Mouse (Mus musculus) ovary, postnatal 14 days (tissue): Measurements from ENCODE around the gene Gm49358.
A peak's percentile ranks its signal among the peaks of the same experiment; 100 is the strongest.

Source experiments
- DNase-seq: peaks from one replicate; pipeline ENCODE4 v3.0.0; 2022; ENCODE audit warnings: low spot score

Gm49358 gene

GRCm38 (mm10) chr10:86814292-86815131 is 50.7 kb downstream of the Gm49358 start:
- no peak for DNase-seq

GRCm38 (mm10) chr10:86815133-86815532 is 51.4 kb downstream of the Gm49358 start:
- DNase-seq, result no peak

DNA sequence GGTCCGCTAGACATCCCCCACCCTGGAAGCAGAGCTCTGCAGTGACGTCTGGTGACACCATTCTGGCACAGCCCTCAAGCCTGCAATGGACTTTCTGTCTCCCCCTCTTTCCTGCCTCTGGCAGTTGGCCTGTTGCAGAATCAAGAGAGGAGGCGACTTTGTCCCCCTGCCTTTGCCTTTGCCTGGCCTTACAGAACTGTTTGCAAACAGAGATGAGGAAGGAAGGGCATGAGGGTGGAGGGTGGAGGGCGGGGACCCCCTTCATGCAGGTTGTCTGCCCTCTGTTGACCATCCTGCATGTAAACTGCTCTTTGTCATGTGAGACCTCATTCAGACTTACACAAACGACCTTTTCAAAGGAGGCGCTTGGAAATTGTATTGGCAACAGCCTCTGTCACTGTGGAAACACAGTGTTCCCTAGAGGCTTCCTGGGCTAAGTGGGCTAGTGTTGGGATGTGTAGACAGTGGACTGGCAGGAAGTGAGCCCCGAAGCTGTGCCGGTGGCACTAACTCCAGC is 55.9 kb downstream of the Gm49358 start:
- no peak for DNase-seq

DNA sequence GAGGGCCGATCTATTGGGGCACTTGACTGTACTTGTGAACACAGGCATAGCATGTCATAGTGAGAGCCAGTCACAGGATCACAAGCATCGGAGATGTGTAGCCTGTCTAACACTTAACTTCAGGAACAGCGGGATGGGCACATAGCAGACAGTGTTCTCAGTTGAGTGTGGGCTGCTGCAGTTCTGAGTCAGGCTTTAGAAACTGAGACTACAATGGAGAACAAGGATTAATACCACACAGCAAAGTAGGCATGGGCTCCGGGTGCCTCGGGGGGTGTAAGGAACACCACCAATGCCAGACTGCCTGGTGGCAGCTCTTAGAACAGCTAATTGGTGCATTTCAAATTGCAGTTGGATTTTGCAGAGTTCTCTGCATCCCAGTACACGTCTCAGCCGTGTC is 57.2 kb downstream of the Gm49358 start:
- no peak for DNase-seq

- DNase-seq, result no peak
These were observed 60.3 kb downstream of the Gm49358 start for GRCm38 (mm10) chr10:86824093-86824492.

- no peak for DNase-seq
These were observed 61.1 kb downstream of the Gm49358 start for GRCm38 (mm10) chr10:86824871-86825270.

DNA sequence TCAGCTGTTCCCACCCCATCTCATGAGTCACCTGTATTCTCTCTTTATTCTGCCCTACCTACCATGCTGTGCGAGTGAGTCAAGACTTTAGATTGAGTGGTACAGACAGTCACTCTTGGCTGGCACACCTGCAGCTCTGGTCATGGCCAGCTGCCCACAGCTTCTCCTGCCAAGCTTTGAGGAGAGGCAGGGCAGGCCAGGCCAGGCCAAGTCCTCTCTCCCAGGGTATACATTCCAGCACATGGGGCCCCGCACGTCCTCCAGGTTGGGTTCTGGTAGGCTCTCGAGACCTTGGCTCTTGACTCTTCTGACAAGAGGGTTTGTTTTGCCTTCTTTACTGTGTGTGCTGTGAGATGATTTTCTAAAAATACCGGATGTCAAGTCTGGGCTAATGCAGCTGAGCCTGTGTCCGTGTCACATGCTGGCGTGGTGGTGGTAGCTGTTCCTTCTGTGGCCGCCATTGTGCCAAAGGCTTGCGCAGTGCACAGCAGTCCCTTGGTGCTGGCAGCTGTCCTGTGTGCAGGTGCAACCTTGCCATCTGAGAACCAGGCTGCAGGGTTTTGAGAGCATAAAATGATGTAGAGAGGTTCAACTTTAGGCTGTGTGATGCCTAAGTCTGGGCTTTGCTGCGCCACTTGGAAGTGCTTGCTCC is 62.2 kb downstream of the Gm49358 start:
- DNase-seq, result peak; percentile 49

GRCm38 (mm10) chr10:86826929-86827328 is 63.2 kb downstream of the Gm49358 start:
- no peak for DNase-seq

DNA sequence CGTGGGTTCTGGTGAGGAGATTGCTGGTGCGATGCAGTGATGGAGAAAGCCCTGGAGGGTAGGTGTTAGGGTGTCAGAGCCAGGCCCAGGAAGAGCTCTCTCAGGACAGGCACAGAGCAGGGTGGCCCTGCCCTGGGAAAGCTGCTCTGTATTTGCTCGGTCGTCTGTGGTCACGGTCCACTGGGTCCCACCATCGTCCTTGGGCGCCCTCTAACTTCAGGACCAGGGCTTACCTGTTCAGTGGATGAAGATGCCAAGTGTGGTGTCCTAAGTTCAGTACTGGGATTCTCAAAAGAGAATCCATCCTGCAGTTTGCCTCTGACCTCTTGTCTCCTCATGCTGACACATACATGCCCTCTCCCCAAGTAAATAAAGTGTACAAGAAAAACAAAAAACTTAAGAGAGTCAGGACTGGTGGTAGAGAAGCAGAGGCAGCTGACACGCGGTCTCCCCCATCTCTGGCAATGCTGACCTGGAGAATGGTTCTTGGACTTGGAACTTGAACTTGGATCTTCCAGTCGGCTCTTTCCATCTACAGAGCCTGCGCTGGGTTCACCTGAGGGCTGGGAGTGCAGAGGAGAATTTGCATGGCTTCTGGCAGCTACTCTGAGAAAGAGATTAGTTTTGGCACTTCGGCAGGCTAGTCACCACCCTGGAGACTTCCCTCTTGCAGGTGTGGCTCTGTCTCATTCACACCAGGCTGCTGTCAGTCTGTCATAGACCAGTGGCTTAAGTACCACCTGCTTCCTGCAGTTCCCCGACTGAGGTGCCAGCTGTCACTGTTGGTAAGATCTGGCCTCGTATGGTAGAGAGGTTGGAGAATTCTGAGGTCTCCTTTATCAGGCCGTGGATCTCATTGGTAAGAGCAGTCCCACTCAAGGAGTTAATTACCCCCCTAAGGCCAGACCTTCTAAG is 64.7 kb downstream of the Gm49358 start:
- DNase-seq, result no peak

DNA sequence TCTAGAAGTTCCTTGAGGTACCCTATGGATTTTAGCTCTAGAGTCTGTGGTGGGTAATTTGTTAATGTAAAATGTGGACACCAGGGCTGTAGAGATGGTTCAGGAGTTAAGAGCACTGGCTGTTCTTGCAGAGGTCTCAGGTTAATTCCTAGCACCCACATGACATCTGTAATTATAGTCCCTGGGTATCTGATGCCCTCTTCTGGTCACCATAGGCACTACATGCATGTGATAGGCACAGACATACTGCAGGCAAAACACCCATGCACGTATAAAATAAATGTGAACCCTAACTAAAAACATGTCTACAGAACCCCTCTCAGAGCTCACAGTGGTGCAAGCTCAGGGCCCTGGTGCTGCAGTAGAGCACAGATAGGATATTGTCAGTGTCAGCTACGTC is 65.7 kb downstream of the Gm49358 start:
- no peak for DNase-seq

GRCm38 (mm10) chr10:86836784-86837183 is 73.0 kb downstream of the Gm49358 start:
- DNase-seq, result no peak

- no peak for DNase-seq
These were observed 75.1 kb downstream of the Gm49358 start for GRCm38 (mm10) chr10:86838827-86839226.

DNA sequence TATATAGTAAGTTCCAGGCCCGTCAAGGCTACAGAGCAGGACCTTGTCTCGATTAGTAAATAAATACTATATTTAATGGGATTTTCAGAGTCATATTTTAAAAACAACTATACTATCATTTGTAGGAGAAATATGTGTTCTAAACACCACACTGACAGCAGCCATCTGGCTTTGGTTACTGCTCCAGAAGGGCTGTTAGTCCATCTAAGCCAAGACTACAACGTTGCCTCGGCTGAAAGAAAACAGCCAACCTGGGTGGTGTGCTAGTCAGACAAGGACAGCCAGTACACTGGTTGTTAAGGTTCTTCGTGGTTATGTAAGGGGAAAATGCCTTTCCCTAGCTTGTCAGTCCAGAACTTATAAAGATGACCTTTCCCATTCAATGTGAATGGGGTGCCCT is 78.9 kb downstream of the Gm49358 start:
- no peak for DNase-seq

DNA sequence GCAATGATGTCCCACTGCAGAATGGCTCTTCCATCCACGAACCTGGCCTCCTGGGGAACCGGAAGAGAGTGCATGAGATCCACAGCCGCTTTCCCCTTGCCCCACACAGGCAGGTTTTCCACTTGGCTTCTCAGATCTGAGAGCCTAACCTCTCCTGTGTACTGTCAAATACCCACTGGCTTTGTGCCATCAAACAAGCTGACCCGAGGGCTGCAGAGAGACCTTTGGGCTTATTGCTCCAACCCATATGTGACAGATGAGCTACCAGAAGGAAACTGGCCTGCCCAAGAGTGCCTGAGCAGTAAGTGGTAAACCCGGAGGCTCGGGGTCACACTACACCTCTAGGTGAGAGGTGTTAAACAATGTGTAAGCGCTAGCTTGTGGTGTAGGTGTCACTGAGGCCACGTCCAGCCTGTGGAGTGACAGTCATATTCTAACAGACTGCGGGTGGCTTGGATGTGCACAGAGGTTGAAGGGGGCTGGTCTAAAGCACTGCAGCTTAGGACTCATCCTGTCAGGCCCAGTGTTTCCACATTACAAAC is 83.2 kb downstream of the Gm49358 start:
- no peak for DNase-seq

DNA sequence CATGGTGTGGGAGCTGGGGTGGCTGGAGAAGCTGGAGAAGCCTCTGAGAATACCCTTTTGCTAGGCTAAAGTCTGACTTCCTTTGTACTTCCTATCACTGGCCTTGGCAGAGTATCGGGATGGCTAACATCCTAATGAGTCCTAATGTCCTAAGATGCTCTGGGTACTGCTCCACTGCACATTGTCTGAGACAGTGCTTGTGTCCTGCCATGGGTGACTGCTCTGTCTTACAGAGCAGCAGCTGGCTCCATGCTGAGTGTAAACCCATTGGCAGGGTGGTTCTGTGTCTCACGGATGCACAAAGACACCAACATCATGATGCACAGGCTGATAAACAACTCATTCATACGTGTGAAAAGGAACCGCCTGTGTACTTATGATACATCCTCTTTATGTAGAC is 85.3 kb downstream of the Gm49358 start:
- DNase-seq, result no peak

- no peak for DNase-seq
These were observed 85.7 kb downstream of the Gm49358 start for GRCm38 (mm10) chr10:86849508-86849907.

- no peak for DNase-seq
These were observed 88.4 kb downstream of the Gm49358 start for GRCm38 (mm10) chr10:86852160-86852559.

GRCm38 (mm10) chr10:86853433-86853832 is 89.7 kb downstream of the Gm49358 start:
- no peak for DNase-seq

- no peak for DNase-seq
These were observed 96.6 kb downstream of the Gm49358 start for GRCm38 (mm10) chr10:86860396-86860795.

DNA sequence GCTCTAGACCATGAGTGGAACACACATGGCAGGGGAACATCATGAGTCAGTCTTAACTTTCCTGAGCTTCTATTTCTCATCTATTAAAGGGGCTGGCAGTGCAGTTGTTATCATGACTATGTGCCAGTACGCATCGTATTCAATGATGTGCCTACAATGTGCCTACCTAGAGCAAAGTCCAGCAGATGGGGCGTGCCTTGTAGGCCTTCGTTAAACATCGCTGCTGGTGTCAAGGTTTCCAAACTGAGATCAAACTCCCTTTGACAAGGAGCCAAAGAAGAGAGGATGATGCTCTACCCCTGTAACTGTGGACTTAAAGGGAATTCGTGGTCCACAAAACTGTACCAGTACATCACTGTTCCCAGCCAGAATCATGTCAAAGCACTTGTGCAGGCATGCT is 98.7 kb downstream of the Gm49358 start:
- no peak for DNase-seq

DNA sequence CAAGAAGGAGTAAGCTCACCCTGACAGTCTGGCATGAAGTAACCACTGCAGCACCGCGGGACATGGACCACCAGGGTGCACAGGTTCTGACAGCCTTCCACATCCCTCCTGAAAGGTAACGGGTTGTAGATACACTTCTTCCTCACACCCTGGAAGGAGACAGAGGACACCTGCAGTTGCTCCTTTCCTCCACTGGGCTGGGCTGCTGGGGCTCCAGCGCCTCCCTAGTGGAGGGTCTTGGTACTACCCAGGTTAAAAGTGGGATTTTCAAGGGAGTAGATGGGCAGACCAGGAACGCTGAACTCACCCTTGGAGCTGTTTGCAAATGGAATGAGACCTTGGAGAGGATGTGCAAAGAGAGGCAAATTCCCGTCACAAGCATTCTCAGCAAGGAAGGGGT is 99.7 kb downstream of the Gm49358 start:
- no peak for DNase-seq

DNA sequence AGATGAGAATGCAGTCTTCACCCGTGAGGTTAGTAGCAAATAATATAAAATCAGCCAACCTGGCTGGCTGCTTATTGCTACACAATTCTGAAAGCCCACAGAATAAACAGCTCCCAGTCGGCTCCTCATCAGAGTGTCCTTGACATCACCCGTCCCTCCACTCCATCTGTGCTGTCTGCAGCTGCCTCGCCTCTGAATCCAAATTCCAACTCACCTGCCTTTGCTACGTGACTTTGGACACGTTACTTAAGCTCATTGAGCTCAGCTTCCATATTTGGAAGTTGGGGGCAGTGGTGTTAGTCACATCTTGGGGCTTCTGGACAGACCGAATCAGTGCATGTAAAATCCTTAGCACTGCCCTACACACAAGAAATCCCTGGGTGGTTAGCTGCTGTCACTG is 108.3 kb downstream of the Gm49358 start:
- no peak for DNase-seq
